Mouse (Mus musculus): Measurements from ENCODE around the gene Efcc1. TPM values are rescaled to one million over a fixed set of nuclear protein-coding genes. Genes with fewer than 3 reads are reported as not detected.

The Efcc1 gene
- polyA plus RNA-seq, 1 experiment from 2014 or later: 0.76 TPM

GRCm38 (mm10) chr6:87788896-87789587, 58.4 kb downstream of the Efcc1 start:
- Histone ChIP-seq H3K9ac (ENCODE audit: low read length) (peak overlapping the region; percentile 52; the same call in 1 of the 2 replicates), H3K27me3 (ENCODE audit: control insufficient read depth, insufficient read depth, low read length) (no peaks in the 10 kb centered on the region), H3K4me2 (ENCODE audit: low read length) (no peak overlapping the region), H3K4me1 (ENCODE audit: control insufficient read depth in 2 of 2, insufficient read depth in 2 of 2, low read length in 2 of 2) (peaks cover 18 to 26% of the 10 kb centered on the region in 2 experiments), H3K27ac (replicated peaks in 1 of 2; ENCODE audit: control insufficient read depth in 1 of 2, insufficient read depth in 1 of 2, low read depth in 2 of 2, low read length in 2 of 2) (peak overlapping the region; percentile 22 to 62; a peak in 3 of 4 replicates), H3K4me3 (ENCODE audit: control insufficient read depth in 1 of 2, insufficient read depth in 1 of 2, low read depth in 1 of 2, low read length in 2 of 2) (no peak overlapping the region), H3K36me3 (ENCODE audit: control insufficient read depth, insufficient read depth, low read length) (peaks cover 12% of the 10 kb centered on the region), H3K9me3 (ENCODE audit: control insufficient read depth, low read length) (no peaks in the 10 kb centered on the region)
- 24% methylated on average over 5 of the region's 5 CpGs for WGBS
- ATAC-seq (ENCODE audit: insufficient number of reproducible peaks, insufficient read depth, low FRiP score, low read depth): 0 out of 2 replicates have a peak, but pooled peaks have one; percentile 12

- Histone ChIP-seq H3K27me3 (ENCODE audit: control insufficient read depth, insufficient read depth, low read length) (no peaks in the 10 kb centered on the region), H3K4me2 (ENCODE audit: low read length) (no peak overlapping the region), H3K4me3 (ENCODE audit: control insufficient read depth in 1 of 2, insufficient read depth in 1 of 2, low read depth in 1 of 2, low read length in 2 of 2) (no peak overlapping the region), H3K27ac (replicated peaks in 1 of 2; ENCODE audit: control insufficient read depth in 1 of 2, insufficient read depth in 1 of 2, low read depth in 2 of 2, low read length in 2 of 2) (peak overlapping the region in 1 of 2 experiments; percentile 62; a peak in 2 of 4 replicates), H3K36me3 (ENCODE audit: control insufficient read depth, insufficient read depth, low read length) (peaks cover 12% of the 10 kb centered on the region), H3K4me1 (ENCODE audit: control insufficient read depth in 2 of 2, insufficient read depth in 2 of 2, low read length in 2 of 2) (peaks cover 19 to 26% of the 10 kb centered on the region in 2 experiments), H3K9me3 (ENCODE audit: control insufficient read depth, low read length) (no peaks in the 10 kb centered on the region), H3K9ac (ENCODE audit: low read length) (peak overlapping the region; percentile 52; the same call in 1 of the 2 replicates)
- WGBS: 89% methylated on average over 6 of the region's 6 CpGs
- ATAC-seq (ENCODE audit: insufficient number of reproducible peaks, insufficient read depth, low FRiP score, low read depth): no peak
Measured at GRCm38 (mm10) chr6:87789791-87790190, 59.1 kb downstream of the Efcc1 start.

DNA sequence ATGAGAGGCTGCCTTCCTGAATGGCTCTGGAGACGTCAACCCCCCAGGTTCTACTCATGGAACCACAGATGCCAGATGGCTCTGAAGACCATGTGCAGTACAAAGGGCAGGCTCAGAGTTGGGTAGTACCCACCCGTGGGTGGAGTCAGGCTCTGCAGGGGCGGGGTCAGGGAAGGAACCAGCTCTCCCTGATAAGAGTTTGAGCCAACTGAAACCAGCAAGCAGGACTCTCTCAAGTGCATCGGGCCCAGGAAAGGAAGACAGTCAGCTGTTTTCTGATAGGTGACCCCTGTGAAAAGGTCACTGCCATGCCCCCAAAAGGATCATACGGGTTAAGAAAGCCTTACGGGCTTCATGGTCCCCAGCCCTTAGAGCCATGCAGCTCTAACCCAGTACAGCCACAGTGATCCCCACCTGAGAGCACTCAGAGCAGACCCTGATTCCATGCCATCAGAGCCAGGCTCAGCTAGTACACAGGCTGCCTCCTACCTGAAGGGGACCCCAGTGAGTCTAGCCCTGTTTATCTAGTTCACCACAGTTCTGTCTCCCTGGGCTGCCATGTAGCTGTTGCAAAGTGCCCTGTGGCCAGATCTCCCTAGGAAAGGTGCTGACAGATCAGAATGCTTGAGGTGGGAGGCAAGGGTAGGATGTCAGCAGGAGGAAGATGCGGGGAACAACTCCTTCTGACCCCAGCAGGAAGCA, 60.3 kb downstream of the Efcc1 start:
- Histone ChIP-seq H3K36me3 (ENCODE audit: control insufficient read depth, insufficient read depth, low read length) (peaks cover 12% of the 10 kb centered on the region), H3K9me3 (ENCODE audit: control insufficient read depth, low read length) (no peaks in the 10 kb centered on the region), H3K4me2 (ENCODE audit: low read length) (no peak overlapping the region), H3K9ac (ENCODE audit: low read length) (no peak overlapping the region), H3K4me1 (ENCODE audit: control insufficient read depth in 2 of 2, insufficient read depth in 2 of 2, low read length in 2 of 2) (peaks cover 19 to 26% of the 10 kb centered on the region in 2 experiments), H3K27me3 (ENCODE audit: control insufficient read depth, insufficient read depth, low read length) (no peaks in the 10 kb centered on the region), H3K27ac (replicated peaks in 1 of 2; ENCODE audit: control insufficient read depth in 1 of 2, insufficient read depth in 1 of 2, low read depth in 2 of 2, low read length in 2 of 2) (no peak overlapping the region), H3K4me3 (ENCODE audit: control insufficient read depth in 1 of 2, insufficient read depth in 1 of 2, low read depth in 1 of 2, low read length in 2 of 2) (no peak overlapping the region)
- 43% methylated on average over 7 of the region's 7 CpGs for WGBS
- no peak for ATAC-seq (ENCODE audit: insufficient number of reproducible peaks, insufficient read depth, low FRiP score, low read depth)

DNA sequence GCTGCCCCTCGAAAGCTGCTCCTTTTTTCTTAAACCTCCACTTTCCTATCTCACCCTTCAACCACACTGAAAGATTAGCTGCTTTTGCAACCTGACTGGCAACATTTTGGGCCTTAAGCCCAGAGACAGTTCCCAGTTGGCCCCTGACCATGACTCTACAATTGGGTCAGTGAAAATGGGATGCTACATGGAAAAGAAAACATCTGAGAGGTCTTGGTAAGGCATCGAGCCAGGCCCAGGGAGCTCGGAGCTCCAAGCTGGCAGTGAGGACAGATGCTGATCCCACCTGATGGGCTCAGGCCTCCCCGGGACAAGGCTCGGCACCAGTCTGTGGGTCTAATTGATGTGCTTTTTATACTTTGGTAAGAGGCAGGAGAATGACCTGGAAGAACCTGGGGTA, 61.2 kb downstream of the Efcc1 start:
- Histone ChIP-seq H3K36me3 (ENCODE audit: control insufficient read depth, insufficient read depth, low read length) (peaks cover 12% of the 10 kb centered on the region), H3K9me3 (ENCODE audit: control insufficient read depth, low read length) (no peaks in the 10 kb centered on the region), H3K27ac (replicated peaks in 1 of 2; ENCODE audit: control insufficient read depth in 1 of 2, insufficient read depth in 1 of 2, low read depth in 2 of 2, low read length in 2 of 2) (no peak overlapping the region), H3K4me3 (ENCODE audit: control insufficient read depth in 1 of 2, insufficient read depth in 1 of 2, low read depth in 1 of 2, low read length in 2 of 2) (no peak overlapping the region), H3K4me1 (ENCODE audit: control insufficient read depth in 2 of 2, insufficient read depth in 2 of 2, low read length in 2 of 2) (peaks cover 19 to 26% of the 10 kb centered on the region in 2 experiments), H3K9ac (ENCODE audit: low read length) (no peak overlapping the region), H3K27me3 (ENCODE audit: control insufficient read depth, insufficient read depth, low read length) (no peaks in the 10 kb centered on the region), H3K4me2 (ENCODE audit: low read length) (no peak overlapping the region)
- WGBS: 91% methylated on average over 5 of the region's 5 CpGs
- ATAC-seq (ENCODE audit: insufficient number of reproducible peaks, insufficient read depth, low FRiP score, low read depth): no peak

- Histone ChIP-seq H3K9me3 (ENCODE audit: control insufficient read depth, low read length) (no peaks in the 10 kb centered on the region), H3K4me3 (ENCODE audit: control insufficient read depth in 1 of 2, insufficient read depth in 1 of 2, low read depth in 1 of 2, low read length in 2 of 2) (no peak overlapping the region), H3K36me3 (ENCODE audit: control insufficient read depth, insufficient read depth, low read length) (peaks cover 12% of the 10 kb centered on the region), H3K4me2 (ENCODE audit: low read length) (no peak overlapping the region), H3K9ac (ENCODE audit: low read length) (no peak overlapping the region), H3K27me3 (ENCODE audit: control insufficient read depth, insufficient read depth, low read length) (no peaks in the 10 kb centered on the region), H3K4me1 (ENCODE audit: control insufficient read depth in 2 of 2, insufficient read depth in 2 of 2, low read length in 2 of 2) (peaks cover 16 to 17% of the 10 kb centered on the region in 2 experiments), H3K27ac (replicated peaks in 1 of 2; ENCODE audit: control insufficient read depth in 1 of 2, insufficient read depth in 1 of 2, low read depth in 2 of 2, low read length in 2 of 2) (no peak overlapping the region)
- no peak for ATAC-seq (ENCODE audit: insufficient number of reproducible peaks, insufficient read depth, low FRiP score, low read depth)
- WGBS: 90% methylated on average over 10 of the region's 10 CpGs
Measured at GRCm38 (mm10) chr6:87793821-87794510, 63.3 kb downstream of the Efcc1 start.

DNA sequence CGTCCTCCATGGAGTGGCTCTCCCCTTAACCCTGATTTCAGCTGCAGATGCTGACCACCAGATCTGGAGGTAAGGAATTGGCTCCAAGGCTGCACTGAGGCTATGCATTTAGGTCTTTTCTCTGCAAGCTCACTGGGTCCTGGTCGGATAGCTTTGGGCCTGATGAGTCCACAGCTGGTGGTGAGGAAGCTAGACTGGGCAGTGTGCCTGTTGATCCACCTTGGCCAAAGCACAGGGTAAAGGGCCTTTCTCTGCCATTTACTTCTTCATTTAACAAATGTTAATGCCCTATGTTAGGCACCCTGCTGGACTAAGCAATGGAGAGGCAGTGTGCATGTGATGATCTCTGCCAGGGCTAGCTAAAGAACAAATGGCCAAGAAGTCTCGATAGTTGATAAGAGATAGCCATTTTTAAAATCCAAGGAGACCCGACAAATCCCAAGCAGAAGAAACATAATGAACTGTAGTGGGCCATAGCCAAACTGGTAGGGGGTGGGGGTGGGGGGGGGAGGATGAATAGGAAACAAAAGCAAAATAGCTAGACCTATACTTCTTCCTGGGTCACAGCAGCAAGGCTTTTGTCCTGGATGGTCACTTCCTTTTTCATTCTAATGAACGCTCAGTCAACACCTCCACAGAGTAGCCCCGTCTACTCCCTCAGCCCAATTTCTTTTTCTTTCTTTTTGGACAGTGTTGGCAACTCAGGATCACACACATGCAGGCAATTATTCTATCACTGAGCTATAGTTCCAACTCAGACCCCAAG, 64.9 kb downstream of the Efcc1 start:
- Histone ChIP-seq H3K9me3 (ENCODE audit: control insufficient read depth, low read length) (no peaks in the 10 kb centered on the region), H3K4me2 (ENCODE audit: low read length) (no peak overlapping the region), H3K27ac (replicated peaks in 1 of 2; ENCODE audit: control insufficient read depth in 1 of 2, insufficient read depth in 1 of 2, low read depth in 2 of 2, low read length in 2 of 2) (no peak overlapping the region), H3K4me3 (ENCODE audit: control insufficient read depth in 1 of 2, insufficient read depth in 1 of 2, low read depth in 1 of 2, low read length in 2 of 2) (no peak overlapping the region), H3K9ac (ENCODE audit: low read length) (no peak overlapping the region), H3K27me3 (ENCODE audit: control insufficient read depth, insufficient read depth, low read length) (no peaks in the 10 kb centered on the region), H3K36me3 (ENCODE audit: control insufficient read depth, insufficient read depth, low read length) (peaks cover 12% of the 10 kb centered on the region), H3K4me1 (ENCODE audit: control insufficient read depth in 2 of 2, insufficient read depth in 2 of 2, low read length in 2 of 2) (peaks cover 5% of the 10 kb centered on the region in 2 experiments; a peak in 2 of 4 replicates)
- ATAC-seq (ENCODE audit: insufficient number of reproducible peaks, insufficient read depth, low FRiP score, low read depth): no peak
- WGBS: 56% methylated on average over 6 of the region's 6 CpGs
